Mouse (Mus musculus): ENCODE results near the gene Cux2.

The Cux2 gene

DNA sequence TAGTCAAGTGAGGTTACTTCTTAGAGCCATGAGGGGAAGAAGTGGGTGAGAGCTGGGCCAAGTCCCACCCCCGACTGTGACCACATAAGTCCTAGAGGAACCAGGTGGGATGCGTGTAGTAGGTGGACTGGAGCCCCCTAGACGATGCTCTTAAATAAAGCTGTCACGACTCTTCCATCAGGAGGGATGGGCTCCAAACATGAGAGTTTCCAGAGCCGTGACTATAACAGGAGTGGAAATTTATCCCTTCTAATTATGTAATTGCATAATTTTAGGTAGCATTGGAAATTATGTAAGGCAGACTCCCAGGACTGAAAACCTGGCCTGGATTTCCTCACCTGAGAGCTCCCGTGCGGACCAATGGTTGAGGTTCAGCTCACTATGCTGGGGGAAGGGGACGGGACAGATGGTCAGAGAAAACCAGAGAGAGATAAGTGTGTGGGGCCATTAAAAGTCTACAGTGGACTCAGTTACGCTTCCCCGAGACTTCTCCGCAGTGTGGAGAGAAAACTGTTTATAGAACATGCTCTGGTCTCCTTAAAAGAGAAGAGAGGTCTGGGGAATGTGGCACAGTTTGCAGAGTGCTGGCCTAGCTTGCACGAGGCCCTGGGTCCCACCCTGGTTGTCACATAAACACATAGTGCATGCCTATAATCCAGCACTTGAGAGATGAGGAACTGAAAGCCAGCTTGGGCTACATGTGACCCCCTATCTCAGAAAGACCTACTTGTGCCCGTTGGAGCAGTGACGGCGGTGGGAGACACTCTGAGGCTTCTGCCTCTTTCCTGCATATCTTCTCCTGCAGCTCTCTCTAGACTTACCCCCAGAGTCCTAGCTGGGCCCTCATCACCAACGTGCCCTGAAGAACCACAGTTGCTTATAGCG lies 126.7 kb downstream of the Cux2 start:
- DNase-seq (ENCODE audit: low spot score): no peak

DNA sequence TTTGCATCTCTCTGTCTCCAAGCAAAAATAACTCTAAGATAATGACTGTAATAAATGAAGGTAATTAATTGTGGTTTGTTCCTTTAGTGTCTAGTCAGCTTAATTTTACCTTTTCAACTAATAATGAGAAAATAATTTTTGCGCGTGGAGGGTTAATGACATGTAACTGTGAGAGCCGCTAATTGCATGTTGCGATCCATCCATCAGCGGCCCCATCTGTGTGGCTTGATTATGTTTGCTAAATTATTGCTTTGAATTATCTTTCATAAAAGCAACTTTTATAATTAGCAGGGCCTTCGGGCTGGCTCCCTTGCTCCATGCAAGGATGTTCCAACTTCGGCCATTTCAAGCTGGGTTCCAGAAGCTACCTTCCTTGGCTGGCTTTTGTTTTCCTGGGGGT lies 130.7 kb downstream of the Cux2 start:
- DNase-seq (ENCODE audit: low spot score): no peak

DNA sequence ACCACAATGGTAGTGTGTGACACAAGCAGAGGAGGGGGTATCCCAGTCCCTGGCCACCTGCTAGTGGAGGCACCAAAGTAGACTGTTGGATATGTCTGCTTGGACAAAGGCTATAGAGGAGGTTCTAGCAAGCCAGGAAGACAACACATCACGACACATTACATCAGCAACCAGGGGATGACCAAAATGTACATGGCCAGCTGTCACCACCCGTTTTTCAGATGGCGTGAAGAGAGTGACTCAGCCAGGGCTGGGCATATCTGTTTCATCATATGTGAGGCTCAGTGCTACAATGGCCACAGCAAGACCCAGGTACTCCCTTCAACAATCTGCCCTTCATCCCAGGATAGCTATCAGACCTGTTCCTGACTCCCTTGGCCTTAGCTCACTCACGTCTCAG lies 133.1 kb downstream of the Cux2 start:
- no peak for DNase-seq (ENCODE audit: low spot score)

DNA sequence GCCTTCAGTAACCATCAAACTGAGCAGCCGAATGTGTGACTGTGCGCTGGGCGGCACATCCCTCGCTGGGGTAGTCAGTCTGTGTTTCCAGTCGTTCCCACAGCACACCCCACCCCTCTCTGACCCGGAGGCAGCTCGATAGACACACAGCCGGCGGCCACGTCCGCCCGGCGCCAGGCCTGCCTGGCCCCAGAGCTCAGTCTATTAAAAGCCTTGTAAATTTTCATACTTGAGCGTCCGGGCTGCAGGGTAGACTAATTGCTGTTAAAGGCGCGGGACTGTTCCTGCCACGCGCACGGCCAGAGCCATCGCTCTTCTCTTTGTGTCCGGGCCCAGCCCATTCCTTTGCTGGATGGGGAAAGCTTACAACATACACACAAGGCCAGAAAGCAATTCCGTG lies 135.9 kb downstream of the Cux2 start:
- DNase-seq (ENCODE audit: low spot score): no peak

DNA sequence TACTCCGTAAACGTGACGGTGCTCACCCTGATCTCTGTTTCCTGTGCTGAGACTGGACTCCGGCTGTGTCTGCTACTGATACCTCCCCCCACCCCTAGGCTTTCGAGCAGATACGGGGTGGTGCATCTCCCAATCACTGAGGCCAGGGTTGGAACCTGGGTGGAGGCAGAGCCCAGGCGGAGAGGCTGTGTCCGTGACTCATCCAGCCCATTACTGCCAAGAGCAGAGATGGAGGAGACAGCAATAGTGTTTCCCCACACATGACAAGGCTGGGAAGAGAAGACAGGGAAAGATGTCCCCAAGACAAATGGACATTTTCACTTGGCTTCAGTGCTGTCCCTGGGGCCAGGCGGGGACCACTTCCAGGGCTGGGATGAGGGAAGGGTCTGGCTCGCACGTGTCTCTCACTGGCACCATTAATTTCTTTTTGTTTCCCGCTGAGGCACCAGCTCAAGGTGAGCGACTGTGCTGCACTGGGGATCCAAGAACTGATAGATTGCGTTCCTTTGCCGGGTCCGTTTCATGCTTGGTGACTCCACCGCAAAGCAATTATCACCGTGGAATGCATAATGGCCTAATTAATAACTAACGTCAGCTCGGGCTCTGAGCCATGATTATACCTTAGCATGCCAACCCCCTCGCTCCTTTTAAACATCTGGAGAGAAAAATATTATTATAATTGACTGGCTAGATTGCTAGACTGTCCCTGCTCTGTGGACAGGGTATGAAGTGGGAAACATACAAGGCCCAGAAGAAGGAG lies 140.5 kb downstream of the Cux2 start:
- no peak for DNase-seq (ENCODE audit: low spot score)

DNA sequence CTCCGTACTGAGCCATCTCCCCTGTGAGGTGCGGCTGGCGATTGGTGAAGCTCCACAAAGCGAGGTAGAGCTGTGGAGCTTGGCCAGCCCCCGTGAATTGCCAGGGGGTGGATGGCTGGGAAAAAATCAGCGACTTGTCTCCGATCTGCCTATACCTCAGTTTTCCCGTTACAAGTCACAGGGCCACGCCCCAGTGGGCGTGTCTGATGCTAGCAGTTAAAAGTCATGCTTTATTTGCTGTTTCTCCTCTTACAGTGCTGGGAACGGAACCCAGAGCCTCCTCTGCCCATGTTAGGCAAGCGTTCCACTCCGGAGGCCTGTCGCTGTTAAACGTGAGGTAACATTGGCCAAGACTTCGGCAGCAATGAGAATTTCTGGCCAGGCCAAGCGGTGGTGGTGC lies 144.2 kb downstream of the Cux2 start:
- DNase-seq (ENCODE audit: low spot score): no peak

DNA sequence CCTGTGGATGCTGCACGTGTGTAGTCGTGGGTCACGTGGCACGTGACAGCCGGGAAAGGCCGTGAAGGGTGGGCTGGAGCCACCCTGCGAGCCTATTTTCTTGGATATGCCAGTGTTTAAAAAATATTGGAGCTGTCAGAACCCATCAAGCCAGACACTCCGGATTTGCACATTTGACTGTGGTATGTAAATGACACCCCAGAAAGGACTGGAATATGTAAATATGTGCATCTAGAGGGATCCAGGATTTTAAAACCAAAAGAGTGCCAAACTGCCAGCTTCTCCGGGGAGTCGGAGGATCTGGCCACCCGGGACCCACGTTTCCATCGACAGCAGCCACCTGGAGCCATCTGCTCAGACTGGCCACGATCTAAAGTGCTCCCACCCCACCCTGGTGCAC lies 145.1 kb downstream of the Cux2 start:
- no peak for DNase-seq (ENCODE audit: low spot score)

DNA sequence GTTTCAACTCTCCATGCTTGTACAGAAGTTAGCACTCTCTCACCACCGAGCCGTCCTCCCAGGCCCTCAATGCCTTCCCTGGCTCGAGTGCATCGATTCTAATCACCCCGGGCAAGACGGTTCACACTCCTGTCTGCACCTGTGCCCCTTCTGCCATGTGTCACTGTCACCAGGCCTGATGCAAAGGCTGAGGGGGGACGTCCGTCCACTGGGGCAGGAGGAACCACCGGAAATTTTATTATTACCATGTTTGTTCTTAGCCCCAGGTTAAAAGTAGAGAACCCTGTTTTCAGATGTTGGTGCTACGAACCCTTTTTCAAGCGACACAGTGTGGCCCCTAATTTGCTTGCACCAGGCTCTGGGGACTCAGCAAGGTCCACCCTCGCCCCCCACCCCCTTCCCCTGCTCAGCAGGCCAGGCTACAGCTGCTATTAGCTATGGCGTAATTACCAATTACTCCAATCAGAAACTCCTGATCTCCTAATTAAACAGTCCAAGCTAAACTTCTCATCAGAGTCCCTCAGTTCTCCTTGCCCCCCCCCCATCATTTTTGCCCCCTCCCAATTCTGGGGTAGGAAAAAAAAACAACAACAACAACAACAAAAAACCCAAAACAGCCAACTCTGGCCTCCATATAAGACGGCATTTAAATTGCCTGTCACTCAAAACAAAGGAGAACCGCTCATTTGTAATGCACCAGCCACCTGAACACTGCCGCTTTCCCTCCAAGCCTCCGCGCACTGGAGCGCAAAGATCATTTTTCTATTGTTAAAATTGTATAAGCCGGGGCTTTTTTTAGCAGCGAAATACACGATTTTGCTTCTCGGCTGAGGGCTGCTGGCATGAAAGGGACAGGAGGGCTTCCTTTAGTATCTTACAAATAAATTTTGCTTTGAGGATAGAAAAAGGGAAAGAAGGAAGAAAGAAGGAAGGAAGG lies 146.8 kb downstream of the Cux2 start:
- DNase-seq (ENCODE audit: low spot score): peak; percentile 57

DNA sequence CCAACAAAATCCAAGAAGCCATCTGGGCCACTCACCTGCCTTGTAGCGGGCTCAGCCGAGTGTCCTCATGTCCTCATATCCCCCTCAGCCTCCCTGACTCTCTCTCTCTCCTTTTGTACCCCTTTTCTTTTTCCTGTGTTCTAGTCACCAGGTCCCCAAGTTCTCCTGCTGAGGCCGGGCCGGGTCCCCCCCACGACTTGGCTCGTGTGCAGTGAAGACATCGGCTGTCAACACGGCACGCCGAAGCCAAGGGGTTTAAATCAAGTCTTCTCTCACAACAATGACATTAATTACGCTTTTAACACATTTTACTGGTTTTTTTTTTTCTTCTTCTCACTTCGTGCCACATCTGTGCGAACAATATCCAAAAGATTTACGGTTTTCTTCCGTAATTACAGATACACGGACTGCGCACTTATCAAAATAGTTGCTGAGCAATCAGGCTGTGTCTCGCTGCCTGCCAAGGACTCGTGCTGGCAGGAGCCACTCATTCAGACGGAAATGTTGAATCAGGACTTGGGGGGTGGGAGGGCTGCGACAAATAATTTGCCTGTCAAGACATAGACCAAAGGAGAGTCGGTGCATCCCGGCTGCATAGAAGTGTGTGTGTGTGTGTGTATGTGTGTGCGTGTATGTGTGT lies 154.7 kb downstream of the Cux2 start:
- peak; percentile 18 for DNase-seq (ENCODE audit: low spot score)

DNA sequence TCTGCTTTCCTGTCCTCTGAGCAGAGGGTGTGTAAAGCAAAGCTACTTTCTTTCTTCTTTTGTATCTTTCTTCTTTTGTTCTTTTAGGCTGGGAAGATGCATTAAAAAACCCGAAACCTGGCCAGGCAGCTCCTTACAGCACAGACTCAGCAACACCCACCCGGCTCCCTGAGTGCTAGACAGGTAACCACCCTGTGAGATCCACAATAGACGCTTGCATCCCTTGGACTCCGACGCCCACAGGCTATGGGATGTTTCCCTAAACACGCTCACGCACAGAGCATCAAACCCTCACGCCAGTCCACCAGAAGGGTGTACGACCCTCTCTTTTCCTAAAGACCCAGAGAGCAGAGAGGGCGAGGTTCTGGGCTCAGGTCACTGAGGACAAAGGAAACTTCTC lies 155.3 kb downstream of the Cux2 start:
- DNase-seq (ENCODE audit: low spot score): no peak

DNA sequence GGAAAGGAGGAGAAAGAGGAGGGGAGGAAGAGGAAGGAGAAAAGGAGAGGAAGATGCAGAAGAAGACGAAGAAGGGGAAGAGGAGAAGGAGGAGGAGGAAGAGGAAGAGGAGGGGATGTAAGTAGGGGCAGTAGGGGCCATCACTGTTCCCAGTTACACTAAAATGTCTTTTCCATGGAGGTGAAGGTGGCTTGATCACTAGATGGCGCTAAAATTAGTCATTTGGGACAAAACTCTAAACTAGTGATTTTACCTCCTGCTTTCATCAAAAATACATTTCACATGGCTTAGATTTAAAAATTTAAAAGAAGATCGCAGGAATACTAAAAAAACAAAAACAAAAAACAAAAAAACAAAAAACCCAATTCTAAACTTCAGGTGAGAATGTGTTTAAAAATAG lies 156.3 kb downstream of the Cux2 start:
- DNase-seq (ENCODE audit: low spot score): peak; percentile 60

DNA sequence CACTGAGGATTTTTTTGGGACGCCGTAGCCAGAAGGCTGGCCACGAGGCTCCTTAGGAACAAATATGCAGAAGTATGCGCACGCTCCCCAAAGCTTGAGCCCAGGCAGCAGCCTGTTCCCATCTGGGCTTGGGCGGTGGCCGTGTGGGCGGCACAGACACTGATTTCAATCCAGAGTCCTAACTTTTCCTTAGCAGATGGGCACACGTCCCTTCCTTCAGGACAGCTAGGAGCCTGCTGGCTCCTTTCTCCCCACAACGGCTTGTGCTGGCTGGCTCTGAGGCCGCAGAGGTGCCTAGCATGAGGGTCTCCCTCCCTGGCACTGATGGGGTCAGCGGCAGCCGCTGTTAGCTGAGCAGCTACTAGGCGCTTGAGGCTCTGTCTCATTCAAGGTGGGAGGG lies 157.6 kb downstream of the Cux2 start:
- DNase-seq (ENCODE audit: low spot score): no peak

DNA sequence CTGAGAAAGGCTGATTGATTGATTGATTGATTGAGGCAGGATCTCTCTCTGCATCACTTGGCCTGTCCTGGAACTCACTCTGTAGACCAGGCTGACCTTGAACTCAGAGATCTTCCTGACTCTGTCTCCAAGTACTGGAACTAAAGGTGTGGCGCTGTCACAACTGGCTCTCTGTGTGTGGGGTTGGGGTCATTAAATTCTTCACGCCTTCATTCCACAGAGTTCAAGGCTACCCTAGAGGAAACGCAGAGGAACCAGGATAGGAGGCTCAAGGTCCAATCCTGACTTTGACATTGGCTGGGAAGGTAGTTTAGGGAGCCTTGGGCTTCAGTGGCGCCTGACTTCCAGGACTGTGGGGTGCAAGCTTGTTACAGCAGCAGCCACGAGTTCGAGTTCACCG lies 159.0 kb downstream of the Cux2 start:
- no peak for DNase-seq (ENCODE audit: low spot score)

DNA sequence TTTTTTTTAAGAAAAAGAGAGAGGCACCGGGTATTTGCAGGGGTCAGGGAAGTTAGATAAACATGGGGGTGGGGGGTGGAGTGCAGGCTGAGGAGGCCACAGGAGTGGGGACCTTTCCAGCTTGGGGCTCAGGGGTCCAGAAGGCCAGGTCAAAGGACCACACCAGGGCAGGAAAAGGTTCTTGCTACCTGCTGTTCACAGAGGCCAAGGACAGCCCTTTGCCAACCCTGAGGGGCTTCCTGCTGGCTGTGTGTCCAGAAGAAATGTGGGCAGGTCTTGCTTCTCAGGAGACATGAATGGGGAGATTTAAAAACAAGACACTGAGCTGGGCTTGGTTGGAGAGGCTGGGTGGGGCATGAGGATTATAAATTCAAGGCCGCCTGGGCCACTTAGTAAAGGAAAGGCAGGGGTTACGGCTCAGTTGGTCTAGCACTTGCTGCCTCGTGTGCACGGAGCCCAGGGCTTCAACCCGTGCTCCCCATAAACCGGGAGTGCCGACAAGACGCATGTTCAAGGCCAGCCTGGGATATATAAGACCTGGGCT lies 160.0 kb downstream of the Cux2 start:
- DNase-seq (ENCODE audit: low spot score): peak; percentile 41

DNA sequence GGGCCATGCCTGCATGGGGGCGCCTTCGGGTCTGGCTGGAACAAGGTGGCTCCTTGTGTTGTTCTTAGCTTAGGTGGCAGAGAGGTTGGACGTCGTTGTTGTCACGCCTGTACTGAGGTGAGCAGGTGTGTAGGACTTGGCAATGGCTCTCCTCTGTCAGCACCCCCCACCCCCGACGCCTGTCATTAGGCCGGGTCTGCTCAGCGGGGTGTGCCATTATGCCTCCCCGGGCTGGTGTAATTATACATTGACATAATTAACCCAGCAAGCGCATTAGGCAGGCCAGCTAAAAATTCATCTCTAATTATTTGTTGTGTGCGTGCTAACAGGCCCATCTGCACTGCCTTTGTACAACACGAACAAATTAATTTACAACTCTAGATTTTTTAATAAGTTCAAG lies 160.5 kb downstream of the Cux2 start:
- peak; percentile 73 for DNase-seq (ENCODE audit: low spot score)

DNA sequence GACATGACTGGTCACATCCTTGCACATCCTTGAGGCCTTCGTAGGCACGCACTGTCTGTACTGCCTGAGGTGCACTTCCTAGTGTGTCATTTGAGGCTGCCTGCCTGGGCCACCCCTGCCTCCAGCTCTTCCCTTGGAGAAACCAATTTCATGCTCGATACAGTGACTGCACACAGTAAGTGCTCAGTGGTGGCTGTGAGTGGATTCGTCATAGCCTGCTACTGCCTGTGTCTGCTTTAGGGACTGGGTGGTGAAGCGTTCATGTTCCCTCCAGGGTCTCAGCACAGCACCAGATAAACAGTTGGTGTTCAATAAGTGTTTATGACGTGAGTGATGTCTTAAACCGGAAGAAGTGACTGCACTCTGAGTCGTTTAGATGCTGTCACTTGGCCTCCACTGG lies 166.5 kb downstream of the Cux2 start:
- DNase-seq (ENCODE audit: low spot score): no peak

DNA sequence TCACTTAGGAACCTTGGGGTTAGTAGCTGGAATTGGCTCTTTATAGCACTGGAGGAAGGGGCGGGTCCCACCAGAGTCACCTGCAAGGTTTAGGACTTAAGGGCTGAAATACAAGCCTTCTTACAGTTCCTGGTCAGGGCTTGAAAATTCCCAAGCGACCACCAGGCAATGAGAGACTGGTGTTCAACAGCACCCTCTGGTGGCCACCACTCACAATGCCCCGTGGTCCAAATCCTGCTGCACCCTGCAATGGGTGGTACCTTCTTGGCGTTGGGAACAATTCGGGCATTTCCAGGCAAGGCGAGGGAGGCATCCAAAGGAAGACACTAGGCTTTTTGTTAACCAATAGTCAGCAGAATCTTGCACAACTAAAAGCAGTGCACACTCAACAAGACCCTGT lies 170.7 kb downstream of the Cux2 start:
- DNase-seq (ENCODE audit: low spot score): peak; percentile 56

DNA sequence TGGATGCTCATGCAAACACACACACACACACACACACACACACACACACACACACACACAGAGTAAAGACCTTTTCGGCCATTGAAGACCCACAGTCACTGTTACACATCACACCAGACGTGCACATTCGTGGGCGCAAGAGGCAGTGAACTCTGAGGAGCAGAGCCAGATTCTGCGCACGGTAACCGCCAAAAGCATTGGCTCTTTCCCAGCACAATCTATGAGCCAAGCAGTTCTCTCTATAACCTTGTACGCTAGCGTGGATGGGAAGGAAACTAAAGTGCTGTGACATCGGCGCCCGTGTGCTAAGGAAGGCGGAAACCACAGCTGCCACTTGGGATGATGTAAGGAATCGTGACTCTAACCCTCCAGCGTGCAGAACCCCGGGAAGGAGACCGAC lies 171.2 kb downstream of the Cux2 start:
- no peak for DNase-seq (ENCODE audit: low spot score)

DNA sequence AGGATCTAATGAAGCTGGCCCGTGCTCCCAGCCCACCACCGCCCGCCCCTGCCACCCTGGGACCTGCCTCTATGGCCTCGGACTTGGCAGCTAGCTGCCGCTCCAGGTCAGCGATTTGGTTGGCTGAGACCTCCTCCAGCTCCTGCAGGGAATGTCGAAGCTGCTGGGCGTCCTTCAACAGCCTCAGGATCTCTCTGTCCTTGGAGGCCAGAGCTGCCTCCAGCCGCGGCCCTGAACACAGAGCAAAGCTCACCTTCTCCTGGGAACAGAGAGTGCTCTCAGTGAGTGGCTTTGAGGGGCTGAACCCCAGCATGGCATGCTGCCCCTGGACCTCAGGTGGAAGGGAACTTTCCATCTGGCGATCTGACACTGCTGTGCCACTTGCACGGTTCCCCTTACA lies 173.0 kb downstream of the Cux2 start:
- DNase-seq (ENCODE audit: low spot score): no peak

DNA sequence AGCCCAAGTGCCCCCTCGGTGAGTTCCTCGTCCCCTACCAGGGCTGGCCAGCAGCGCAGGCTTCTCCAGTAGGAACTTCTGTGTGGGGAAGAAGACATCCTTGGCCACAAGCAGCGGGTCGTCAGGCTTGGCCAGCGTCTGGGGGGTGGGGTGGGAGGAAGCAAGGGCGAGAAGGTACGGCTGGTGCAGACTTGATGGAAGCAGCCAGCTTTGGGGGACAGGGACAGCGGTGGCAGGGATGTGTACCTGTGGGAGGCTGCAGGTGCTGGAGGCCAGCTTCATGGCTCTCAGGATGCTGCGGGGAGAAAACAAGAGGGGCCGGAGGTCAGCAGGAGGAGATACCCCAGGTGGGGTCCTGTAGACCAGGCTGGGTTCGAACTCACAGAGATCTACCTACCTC lies 174.9 kb downstream of the Cux2 start:
- no peak for DNase-seq (ENCODE audit: low spot score)

DNA sequence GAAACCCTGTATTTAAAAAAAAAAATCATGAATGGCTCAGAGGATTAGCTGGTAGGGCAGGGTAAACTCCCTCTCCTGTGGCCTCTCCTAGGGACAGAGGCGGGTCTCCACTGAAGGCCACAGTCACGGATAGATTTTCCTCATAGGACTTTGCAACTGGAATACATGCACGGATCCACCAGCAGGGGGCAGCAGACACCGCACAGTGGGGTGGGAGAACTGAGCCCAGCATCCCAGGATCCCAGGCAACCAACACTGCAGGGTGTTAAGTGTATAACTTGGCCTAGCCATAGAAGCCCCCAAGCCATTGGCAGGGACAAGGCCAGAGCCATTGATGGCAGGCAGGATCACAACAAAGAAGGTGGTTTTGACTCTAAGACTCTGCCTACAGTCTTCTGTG lies 177.7 kb downstream of the Cux2 start:
- DNase-seq (ENCODE audit: low spot score): peak; percentile 94
